ENCODE assay signal across 8 mouse cellular contexts in genomic region chr7:101969694-101970428, GRCm38 (mm10). TPM values are rescaled to one million over a fixed set of nuclear protein-coding genes. Genes with fewer than 3 reads are reported as not detected.
DNase-seq lines count a peak whose midpoint lies in the region; ATAC-seq and TF ChIP-seq lines count a peak whose summit lies in the region.

No protein-coding gene starts in this region.

- H3K36me3 ChIP-seq in MEL (ENCODE audit: control insufficient read depth in 1 of 2, insufficient read depth in 2 of 2, low read length in 2 of 2), result peaks cover under 1 to 22% of the 10 kb centered on the region in 2 experiments; a peak in 3 of 4 replicates
- no peaks in the 10 kb centered on the region for H3K36me3 ChIP-seq in forebrain, postnatal 0 days (ENCODE audit: insufficient read depth)
- no peaks in the 10 kb centered on the region for H3K36me3 ChIP-seq in lung, embryonic 15.5 days

- peaks cover 13 to 14% of the 10 kb centered on the region in 2 experiments; a peak in 3 of 4 replicates for H3K4me1 ChIP-seq in MEL (ENCODE audit: control insufficient read depth in 1 of 2, insufficient read depth in 2 of 2, low read length in 2 of 2)
- peaks cover 11% of the 10 kb centered on the region for H3K4me1 ChIP-seq in cerebellum, adult 2 months (ENCODE audit: control insufficient read depth, insufficient read depth, low read length)
- H3K4me1 ChIP-seq in forebrain, postnatal 0 days (ENCODE audit: insufficient read depth), result peaks cover 14% of the 10 kb centered on the region
- H3K4me1 ChIP-seq in lung, embryonic 15.5 days, result peaks cover 58% of the 10 kb centered on the region
- peaks cover 13% of the 10 kb centered on the region for H3K4me1 ChIP-seq in olfactory bulb, adult 2 months (ENCODE audit: control insufficient read depth, insufficient read depth, low read length)

- peak; percentile 87 for ATAC-seq in forebrain, postnatal 0 days
- ATAC-seq in lung, embryonic 15.5 days (ENCODE audit: borderline replicate concordance, extremely low read depth, low FRiP score, low TSS enrichment), result peak; percentile 89

- peak overlapping the region; percentile 92 for H3K27ac ChIP-seq in MEL (ENCODE audit: control insufficient read depth, low read depth, low read length)
- H3K27ac ChIP-seq in cerebellum, adult 2 months (ENCODE audit: insufficient read depth, low read length), result peak overlapping the region; percentile 96
- peak overlapping the region; percentile 99 for H3K27ac ChIP-seq in forebrain, postnatal 0 days (ENCODE audit: low read depth, low read length)
- peak overlapping the region; percentile 100 for H3K27ac ChIP-seq in lung, embryonic 15.5 days
- H3K27ac ChIP-seq in olfactory bulb, adult 2 months (ENCODE audit: insufficient read depth, low read depth, low read length), result peak overlapping the region; percentile 99

- H3K9me3 ChIP-seq in MEL (replicated peaks; ENCODE audit: insufficient read depth, low read length), result no peaks in the 10 kb centered on the region
- no peaks in the 10 kb centered on the region for H3K9me3 ChIP-seq in forebrain, postnatal 0 days (ENCODE audit: low read length)
- H3K9me3 ChIP-seq in lung, embryonic 15.5 days, result no peaks in the 10 kb centered on the region

- no peaks in the 10 kb centered on the region for H3K27me3 ChIP-seq in MEL (ENCODE audit: control insufficient read depth in 1 of 2, insufficient read depth in 2 of 2, low read length in 2 of 2)
- no peaks in the 10 kb centered on the region for H3K27me3 ChIP-seq in cerebellum, adult 2 months (ENCODE audit: control insufficient read depth, insufficient read depth, low read length)
- no peaks in the 10 kb centered on the region for H3K27me3 ChIP-seq in forebrain, postnatal 0 days (ENCODE audit: insufficient read depth, low read length)
- no peaks in the 10 kb centered on the region for H3K27me3 ChIP-seq in lung, embryonic 15.5 days

- WGBS in cerebellum, adult 2 months, result under 1% methylated on average over 52 of the region's 53 CpGs
- WGBS in forebrain, postnatal 0 days, result 2% methylated on average over 48 of the region's 53 CpGs
- under 1% methylated on average over 49 of the region's 53 CpGs for WGBS in lung, embryonic 15.5 days
- under 1% methylated on average over 47 of the region's 53 CpGs for WGBS in olfactory bulb, adult 2 months

- H3K9ac ChIP-seq in MEL (ENCODE audit: control insufficient read depth, low read depth, low read length, poor library complexity, severe bottlenecking), result peak overlapping the region; percentile 95
- H3K9ac ChIP-seq in forebrain, postnatal 0 days, result peak overlapping the region; percentile 93
- H3K9ac ChIP-seq in lung, embryonic 15.5 days, result peak overlapping the region; percentile 87

- peak overlapping the region; percentile 74 for H3K4me2 ChIP-seq in forebrain, postnatal 0 days (ENCODE audit: low read depth)
- H3K4me2 ChIP-seq in lung, embryonic 15.5 days, result peak overlapping the region; percentile 82

- TF ChIP-seq CTCF in MEL (IDR thresholded peaks at IDR 0.05 in 2 of 3, conservative IDR thresholded peaks at IDR 0.05 in 1 of 3; ENCODE audit: control insufficient read depth in 1 of 3, insufficient read depth in 1 of 3, low read depth in 2 of 3, low read length in 3 of 3, poor library complexity in 1 of 3, severe bottlenecking in 1 of 3), result no peak
- no peak for TF ChIP-seq CTCF in cerebellum, adult 2 months (IDR thresholded peaks at IDR 0.05; ENCODE audit: borderline replicate concordance, insufficient read depth, low read depth, low read length)
- no peak for TF ChIP-seq CTCF in forebrain, postnatal 0 days (IDR thresholded peaks at IDR 0.05; ENCODE audit: low read depth)
- TF ChIP-seq CTCF in olfactory bulb, adult 2 months (IDR thresholded peaks at IDR 0.05; ENCODE audit: insufficient read depth, low read depth, low read length), result no peak

- peaks cover 37% of the 10 kb centered on the region for H3K79me2 ChIP-seq in MEL (ENCODE audit: control insufficient read depth, insufficient read depth, low read length, poor library complexity)

- peak in 1 of 2 experiments; percentile 63; a peak in 2 of 4 replicates for TF ChIP-seq POLR2A in MEL (IDR thresholded peaks at IDR 0.05; ENCODE audit: control insufficient read depth in 1 of 2, insufficient read depth in 1 of 2, low read depth in 1 of 2, low read length in 2 of 2, poor library complexity in 1 of 2)
- TF ChIP-seq POLR2A in cerebellum, adult 2 months (IDR thresholded peaks at IDR 0.05; ENCODE audit: borderline replicate concordance, insufficient read depth, low read length), result 0 out of 2 replicates have a peak, but pooled peaks have one; percentile 40
- TF ChIP-seq POLR2A in olfactory bulb, adult 2 months (IDR thresholded peaks at IDR 0.05; ENCODE audit: insufficient read depth, low read depth, low read length), result peak; percentile 34; the same call in 1 of the 2 replicates

- peak; percentile 89 for DNase-seq in MEL (ENCODE audit: low read depth, low spot score)
- DNase-seq in cerebellum, adult 2 months, result peak; percentile 90 to 91
- peak; percentile 88 for DNase-seq in forebrain, postnatal 0 days
- DNase-seq in heart, postnatal 4 days, result peak; percentile 86
- DNase-seq in layer of hippocampus, adult 9-10 months (ENCODE audit: low spot score), result peak; percentile 49
- DNase-seq in thymus, adult 18-20 months, result peak; percentile 74 to 81

- TF ChIP-seq RAD21 in MEL (IDR thresholded peaks at IDR 0.05; ENCODE audit: low read depth, low read length), result no peak

- H3K4me3 ChIP-seq in MEL (ENCODE audit: control insufficient read depth in 1 of 2, insufficient read depth in 1 of 2, low read depth in 2 of 2, low read length in 2 of 2), result peak overlapping the region; percentile 80 to 88
- H3K4me3 ChIP-seq in cerebellum, adult 2 months (replicated peaks; ENCODE audit: insufficient read depth, low read depth, low read length), result peak overlapping the region; percentile 71
- H3K4me3 ChIP-seq in forebrain, postnatal 0 days (ENCODE audit: low read depth, low read length), result peak overlapping the region; percentile 75
- H3K4me3 ChIP-seq in lung, embryonic 15.5 days, result peak overlapping the region; percentile 75
- peak overlapping the region; percentile 95 for H3K4me3 ChIP-seq in olfactory bulb, adult 2 months (ENCODE audit: insufficient read depth, low read depth, low read length)

- TF ChIP-seq EP300 in MEL (IDR thresholded peaks at IDR 0.05; ENCODE audit: low read depth in 1 of 2, low read length in 2 of 2), result no peak

TF ChIP-seq in MEL, 35 proteins besides CTCF, POLR2A, EP300 and RAD21:
- no peak for TF ChIP-seq TBP (IDR thresholded peaks at IDR 0.05; ENCODE audit: low read depth, low read length)
- no peak; the same call in none of the 2 replicates for TF ChIP-seq HCFC1 (IDR thresholded peaks at IDR 0.05; ENCODE audit: low read depth, low read length)
- peak; percentile 60 for TF ChIP-seq SIN3A (IDR thresholded peaks at IDR 0.05; ENCODE audit: low read length)
- peak; percentile 46 for TF ChIP-seq NRF1 (IDR thresholded peaks at IDR 0.05; ENCODE audit: insufficient read depth, low read depth, low read length, poor library complexity, severe bottlenecking)
- TF ChIP-seq ZMIZ1 (IDR thresholded peaks at IDR 0.05; ENCODE audit: low read depth, low read length), result 0 out of 2 replicates have a peak, but pooled peaks have one; percentile 6
- TF ChIP-seq E2F4 (IDR thresholded peaks at IDR 0.05; ENCODE audit: borderline replicate concordance, low read depth, low read length), result peak; percentile 53; the same call in 1 of the 2 replicates
- 0 out of 2 replicates have a peak, but pooled peaks have one; percentile 24 for TF ChIP-seq MYC (IDR thresholded peaks at IDR 0.05; ENCODE audit: low read depth, low read length)
- TF ChIP-seq MXI1 (IDR thresholded peaks at IDR 0.05; ENCODE audit: low read depth, low read length), result peak; percentile 75
- no peak for TF ChIP-seq BHLHE40 (IDR thresholded peaks at IDR 0.05; ENCODE audit: borderline replicate concordance, low read depth, low read length)

RNA-seq across cellular contexts. Expression of gene Numa1, which starts 36.0 kb away (rescaled TPM):
- 48.7 and 54.5 TPM in 2 replicates for total RNA-seq in MEL (2012; rRNA removed)
- polyA plus RNA-seq in MEL (2012; ENCODE audit: insufficient read depth in 1 of 2, insufficient read length in 2 of 2, low read depth in 1 of 2, low replicate concordance in 2 of 2, missing spikeins in 1 of 2), result 10 to 100 TPM; 50.0 to 91.2 TPM
- polyA plus RNA-seq in cerebellum, adult 2 months (2012; rRNA removed), result 89.0 and 97.5 TPM in 2 replicates
- 58.3 and 74.2 TPM in 2 replicates for total RNA-seq in forebrain, postnatal 0 days (2014; rRNA removed)
- 18.1 and 24.3 TPM in 2 replicates for polyA plus RNA-seq in forebrain, postnatal 0 days (2015; fragmentation: Nextera tagmentation; extraction: Ambion mirVana)
- total RNA-seq in heart, postnatal 4 days (2021), result 100 to 1,000 TPM in 1 of 2 experiments, 10 to 100 TPM in 1; 98.4 to 108 TPM
- polyA plus RNA-seq in lung, embryonic 15.5 days (2015; fragmentation: Nextera tagmentation; extraction: Ambion mirVana), result 68.9 and 79.4 TPM in 2 replicates
- 257 TPM in 1 of 2 replicates, not detected in the other for polyA plus RNA-seq in olfactory bulb, adult 2 months (2012; ENCODE audit: insufficient read depth, insufficient read length, low replicate concordance, missing spikeins)

RNA-seq across cellular contexts. Expression of gene Lrrc51, which starts 36.2 kb away (rescaled TPM):
- total RNA-seq in MEL (2012; rRNA removed), result 13.6 and 14.8 TPM in 2 replicates
- polyA plus RNA-seq in MEL (2012; ENCODE audit: insufficient read depth in 1 of 2, insufficient read length in 2 of 2, low read depth in 1 of 2, low replicate concordance in 2 of 2, missing spikeins in 1 of 2), result 10 to 100 TPM in 1 of 2 experiments, not detected in 1; 30.8 TPM
- 10.2 and 12.4 TPM in 2 replicates for polyA plus RNA-seq in cerebellum, adult 2 months (2012; rRNA removed)
- total RNA-seq in forebrain, postnatal 0 days (2014; rRNA removed), result 4.8 and 5.4 TPM in 2 replicates
- polyA plus RNA-seq in forebrain, postnatal 0 days (2015; fragmentation: Nextera tagmentation; extraction: Ambion mirVana), result 9.1 and 10.6 TPM in 2 replicates
- 1 to 10 TPM; 1.1 TPM for total RNA-seq in heart, postnatal 4 days (2021)
- polyA plus RNA-seq in lung, embryonic 15.5 days (2015; fragmentation: Nextera tagmentation; extraction: Ambion mirVana), result 11.8 and 13.5 TPM in 2 replicates
- polyA plus RNA-seq in olfactory bulb, adult 2 months (2012; ENCODE audit: insufficient read depth, insufficient read length, low replicate concordance, missing spikeins), result not detected in 2 replicates

RNA-seq across cellular contexts. Expression of gene Il18bp, which starts 48.6 kb away (rescaled TPM):
- 0.95 and 1.0 TPM in 2 replicates for total RNA-seq in MEL (2012; rRNA removed)
- 1 to 10 TPM in 1 of 2 experiments, not detected in 1; 1.8 TPM for polyA plus RNA-seq in MEL (2012; ENCODE audit: insufficient read depth in 1 of 2, insufficient read length in 2 of 2, low read depth in 1 of 2, low replicate concordance in 2 of 2, missing spikeins in 1 of 2)
- 13.7 and 14.6 TPM in 2 replicates for polyA plus RNA-seq in cerebellum, adult 2 months (2012; rRNA removed)
- total RNA-seq in forebrain, postnatal 0 days (2014; rRNA removed), result 9.5 and 11.2 TPM in 2 replicates
- polyA plus RNA-seq in forebrain, postnatal 0 days (2015; fragmentation: Nextera tagmentation; extraction: Ambion mirVana), result 1.7 and 2.8 TPM in 2 replicates
- 1 to 10 TPM; 3.6 to 4.1 TPM for total RNA-seq in heart, postnatal 4 days (2021)
- 2.2 and 2.3 TPM in 2 replicates for polyA plus RNA-seq in lung, embryonic 15.5 days (2015; fragmentation: Nextera tagmentation; extraction: Ambion mirVana)
- polyA plus RNA-seq in olfactory bulb, adult 2 months (2012; ENCODE audit: insufficient read depth, insufficient read length, low replicate concordance, missing spikeins), result not detected in 2 replicates

Comparison
In these comparisons a context has a peak if more than half of its experiments do, and no peak if none do; other contexts are left out.
1. Peak in every context shown above with its lines: DNase-seq, ATAC-seq, H3K4me3 ChIP-seq and H3K27ac ChIP-seq.